Mouse (Mus musculus) CD4-positive naive resting alpha-beta T cell, adult 76 days (primary cell): ENCODE data around the gene Map3k15. TPM values are rescaled to one million over a fixed set of nuclear protein-coding genes. Genes with fewer than 3 reads are reported as not detected.

Experiments
- total RNA-seq: library from RNA; stranded (reverse); gene quantifications from one replicate; pipeline ENCODE4 v1.2.4, GENCODE M21; 2023

The Map3k15 gene
- total RNA-seq = 2.5 TPM

GRCm38 (mm10) chrX:159988002-159988960, at the start of gene Map3k15:
Gene Map3k15 (plus strand): TSS chrX:159988433.

DNA sequence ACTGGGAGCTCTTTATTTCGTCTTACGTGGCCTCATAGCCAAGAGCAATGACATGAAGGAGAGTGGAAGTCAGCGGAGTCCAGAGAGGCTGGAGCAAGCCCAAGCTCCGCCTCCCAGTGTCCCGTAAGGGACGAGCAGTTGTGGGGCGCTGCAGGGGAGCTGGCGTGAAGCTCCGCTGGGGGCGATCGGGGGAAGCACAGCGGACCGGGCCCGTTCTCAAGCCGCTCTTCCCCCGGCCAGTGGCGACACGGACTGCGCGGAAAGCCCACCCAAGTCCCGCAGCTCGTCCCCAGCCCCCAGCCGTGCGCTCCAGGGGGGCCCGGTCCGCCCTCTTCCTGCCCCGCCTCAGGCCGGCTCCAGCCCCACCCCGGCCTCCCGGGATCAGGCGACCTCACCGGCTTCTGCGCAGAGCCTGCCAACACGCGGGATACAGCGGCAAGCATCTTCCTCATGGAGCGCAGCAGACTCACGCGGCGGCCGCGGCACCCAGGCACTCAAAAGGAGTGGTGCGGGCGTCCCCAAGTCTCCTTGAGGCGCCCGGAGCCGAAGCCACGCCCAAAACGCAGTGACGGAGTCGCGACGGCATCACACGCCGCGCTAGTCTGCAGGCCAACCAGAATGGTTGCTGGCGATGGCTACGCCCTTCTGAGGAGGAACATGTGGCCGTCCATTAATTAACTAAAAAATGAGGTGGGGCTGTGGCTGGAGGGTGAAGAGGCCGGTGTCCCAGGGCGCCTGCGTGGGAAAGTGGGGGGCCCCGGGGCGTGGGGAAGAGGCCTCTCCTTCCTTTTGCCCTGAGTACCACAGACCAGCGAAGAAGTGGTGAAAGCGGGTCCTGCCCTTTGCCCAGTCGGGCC, 149.9 kb downstream of the Map3k15 start, which contains the start of gene Pdha1:
TSS of gene Pdha1 (minus strand) at position 553 of the 857 bp plus-strand sequence.

Other genes starting within 250 kb of the Map3k15 start
- 126 TPM for gene Pdha1, start 150.0 kb downstream of the Map3k15 start, total RNA-seq